Comparison of ENCODE assay signal across 25 mouse cellular contexts in genomic region chr11:118397806-118398530, GRCm38 (mm10). TPM values are rescaled to one million over a fixed set of nuclear protein-coding genes. Genes with fewer than 3 reads are reported as not detected.
DNase-seq lines count a peak whose midpoint lies in the region; ATAC-seq and TF ChIP-seq lines count a peak whose summit lies in the region.
"Had no signal": no experiment of that assay in that cellular context is flagged by ENCODE, and none has a peak within 500 bp of the region (broad histone marks: within the 10 kb centered on the region; RNA-seq: fewer than 3 reads in every experiment).

No protein-coding gene starts in this region.

- no peaks in the 10 kb centered on the region for H3K9me3 ChIP-seq in limb, embryonic 10.5 days (replicated peaks)
- H3K9me3 ChIP-seq: embryonic facial prominence, embryonic 12.5 days; forebrain, embryonic 15.5 days; lung, embryonic 15.5 days; midbrain, embryonic 12.5 days; neural tube, embryonic 12.5 days had no signal

- 94% methylated on average over 26 of the region's 26 CpGs for WGBS in kidney, adult 2 months
- WGBS in thymus, adult 2 months, result 79% methylated on average over 26 of the region's 26 CpGs
- WGBS in limb, embryonic 10.5 days, result 92% methylated on average over 26 of the region's 26 CpGs

- no peak for TF ChIP-seq CTCF in kidney, adult 2 months (conservative IDR thresholded peaks at IDR 0.05; ENCODE audit: insufficient read depth, insufficient read length, low read depth, low read length)
- TF ChIP-seq CTCF in thymus, adult 2 months (IDR thresholded peaks at IDR 0.05; ENCODE audit: borderline replicate concordance, control insufficient read depth, extremely low read depth, insufficient read depth, low read length, poor library complexity), result no peak

- H3K27me3 ChIP-seq in kidney, adult 2 months (replicated peaks; ENCODE audit: control insufficient read depth, insufficient read depth, low read length), result no peaks in the 10 kb centered on the region
- no peaks in the 10 kb centered on the region for H3K27me3 ChIP-seq in thymus, adult 2 months (ENCODE audit: control insufficient read depth, insufficient read depth, low read length)
- no peaks in the 10 kb centered on the region for H3K27me3 ChIP-seq in limb, embryonic 10.5 days (ENCODE audit: low read depth, poor library complexity, severe bottlenecking)
- H3K27me3 ChIP-seq: CH12.LX; embryonic facial prominence, embryonic 12.5 days; forebrain, embryonic 15.5 days; lung, embryonic 15.5 days; midbrain, embryonic 12.5 days; neural tube, embryonic 12.5 days had no signal

- TF ChIP-seq POLR2A in kidney, adult 2 months (IDR thresholded peaks at IDR 0.05; ENCODE audit: low read depth, low read length), result no peak
- TF ChIP-seq POLR2A in thymus, adult 2 months (IDR thresholded peaks at IDR 0.05; ENCODE audit: control insufficient read depth, extremely low read depth, insufficient read depth, low read length, poor library complexity), result no peak

- no peak overlapping the region for H3K27ac ChIP-seq in kidney, adult 2 months (ENCODE audit: insufficient read depth, low read depth, low read length)
- no peak overlapping the region for H3K27ac ChIP-seq in thymus, adult 2 months (ENCODE audit: control insufficient read depth, insufficient read depth, low read length)
- H3K27ac ChIP-seq in limb, embryonic 10.5 days, result peak overlapping the region; percentile 8; the same call in 1 of the 2 replicates
- H3K27ac ChIP-seq: embryonic facial prominence, embryonic 12.5 days; forebrain, embryonic 15.5 days; liver, embryonic 14.5 days; lung, embryonic 15.5 days; macrophage; midbrain, embryonic 12.5 days; neural tube, embryonic 12.5 days had no signal

- H3K4me1 ChIP-seq in kidney, adult 2 months (ENCODE audit: control insufficient read depth, insufficient read depth, low read length), result peaks cover 5% of the 10 kb centered on the region
- H3K4me1 ChIP-seq in thymus, adult 2 months (replicated peaks; ENCODE audit: control insufficient read depth, insufficient read depth, low read length), result peaks cover 41% of the 10 kb centered on the region
- peaks cover 39% of the 10 kb centered on the region for H3K4me1 ChIP-seq in limb, embryonic 10.5 days
- H3K4me1 ChIP-seq: forebrain, embryonic 15.5 days; midbrain, embryonic 12.5 days had no signal

- H3K36me3 ChIP-seq in kidney, adult 2 months (ENCODE audit: control insufficient read depth, insufficient read depth, low read length), result no peaks in the 10 kb centered on the region
- peaks cover 19% of the 10 kb centered on the region for H3K36me3 ChIP-seq in thymus, adult 2 months (ENCODE audit: control insufficient read depth, insufficient read depth, low read length)
- H3K36me3 ChIP-seq in limb, embryonic 10.5 days, result 0 out of 2 replicates have a peak, but pooled peaks cover 5% of the 10 kb centered on the region
- H3K36me3 ChIP-seq: embryonic facial prominence, embryonic 12.5 days; forebrain, embryonic 15.5 days; lung, embryonic 15.5 days; midbrain, embryonic 12.5 days; neural tube, embryonic 12.5 days had no signal

- H3K4me3 ChIP-seq in kidney, adult 2 months (ENCODE audit: insufficient read depth, low read depth, low read length), result no peak overlapping the region
- H3K4me3 ChIP-seq in thymus, adult 2 months (ENCODE audit: control insufficient read depth, insufficient read depth, low read length), result no peak overlapping the region
- H3K4me3 ChIP-seq in limb, embryonic 10.5 days, result no peak overlapping the region
- H3K4me3 ChIP-seq: embryonic facial prominence, embryonic 12.5 days; erythroblast, embryonic 14.5 days; forebrain, embryonic 15.5 days; lung, embryonic 15.5 days; midbrain, embryonic 12.5 days; neural tube, embryonic 12.5 days had no signal

- peak; percentile 1 for DNase-seq in adrenal gland, adult 8-10 months
- no peak for DNase-seq in adrenal gland, postnatal 4 days (ENCODE audit: low spot score in 2 of 2)
- peak; percentile 6 for DNase-seq in kidney, postnatal 10 days
- no peak for DNase-seq in kidney, adult 2 months
- DNase-seq in thymus, postnatal 0 days (ENCODE audit: low spot score), result peak; percentile 12
- DNase-seq in thymus, adult 2 months, result no peak
- DNase-seq in limb, embryonic 10.5 days (ENCODE audit: low spot score), result no peak
- DNase-seq: heart, postnatal 10 days; thymus, postnatal 25 days had no signal

- no peak for ATAC-seq in erythroid progenitor cell, adult 5-6 weeks (replicated peaks; ENCODE audit: low FRiP score, poor library complexity, severe bottlenecking)
- ATAC-seq: forebrain, embryonic 15.5 days; inflammation-experienced regulatory T-cells, adult 6 months had no signal

RNA-seq across cellular contexts. Expression of gene Lgals3bp, which starts 3.9 kb away (rescaled TPM):
- total RNA-seq in adrenal gland, adult 8-10 months (2022), result 100 to 1,000 TPM in 2 of 4 experiments, 10 to 100 TPM in 2; 88.8 to 112 (median 98.8) TPM
- 10 to 100 TPM; 60.6 to 61.6 TPM for total RNA-seq in adrenal gland, postnatal 4 days (2021)
- 360 and 363 TPM in 2 replicates for polyA plus RNA-seq in kidney, adult 2 months (2012; rRNA removed)
- polyA plus RNA-seq in thymus, postnatal 0 days (2015; fragmentation: Nextera tagmentation; extraction: Ambion mirVana), result 100.0 and 116 TPM in 2 replicates
- 450 and 565 TPM in 2 replicates for polyA plus RNA-seq in thymus, adult 2 months (2012; rRNA removed)
- 2.7 and 3.4 TPM in 2 replicates for polyA plus RNA-seq in limb, embryonic 10.5 days (2016; fragmentation: Nextera tagmentation; extraction: Ambion mirVana)
- 31.9 and 57.7 TPM in 2 replicates for total RNA-seq in erythroid progenitor cell, adult 5-6 weeks (2015; ENCODE audit: low replicate concordance)
- 21.6 and 56.7 TPM in 2 replicates for total RNA-seq in erythroid progenitor cell, adult 5-6 weeks (2017; ENCODE audit: low replicate concordance)

RNA-seq across cellular contexts. Expression of gene Cant1, which starts 20.9 kb away (rescaled TPM):
- 10 to 100 TPM; 36.8 to 39.6 (median 37.9) TPM for total RNA-seq in adrenal gland, adult 8-10 months (2022)
- 10 to 100 TPM; 33.7 to 36.5 TPM for total RNA-seq in adrenal gland, postnatal 4 days (2021)
- 42.6 and 53.0 TPM in 2 replicates for polyA plus RNA-seq in kidney, adult 2 months (2012; rRNA removed)
- 24.6 and 26.6 TPM in 2 replicates for polyA plus RNA-seq in thymus, postnatal 0 days (2015; fragmentation: Nextera tagmentation; extraction: Ambion mirVana)
- polyA plus RNA-seq in thymus, adult 2 months (2012; rRNA removed), result 100 and 105 TPM in 2 replicates
- 24.1 and 25.9 TPM in 2 replicates for polyA plus RNA-seq in limb, embryonic 10.5 days (2016; fragmentation: Nextera tagmentation; extraction: Ambion mirVana)
- 5.4 and 8.0 TPM in 2 replicates for total RNA-seq in erythroid progenitor cell, adult 5-6 weeks (2015; ENCODE audit: low replicate concordance)
- total RNA-seq in erythroid progenitor cell, adult 5-6 weeks (2017; ENCODE audit: low replicate concordance), result 6.9 and 11.3 TPM in 2 replicates

RNA-seq across cellular contexts. Expression of gene C1qtnf1, which starts 30.0 kb away (rescaled TPM):
- total RNA-seq in adrenal gland, adult 8-10 months (2022), result 10 to 100 TPM; 20.4 to 26.2 (median 24.3) TPM
- 10 to 100 TPM; 25.0 to 33.4 TPM for total RNA-seq in adrenal gland, postnatal 4 days (2021)
- polyA plus RNA-seq in kidney, adult 2 months (2012; rRNA removed), result 22.8 and 24.2 TPM in 2 replicates
- polyA plus RNA-seq in thymus, postnatal 0 days (2015; fragmentation: Nextera tagmentation; extraction: Ambion mirVana), result 2.4 and 2.8 TPM in 2 replicates
- 8.4 and 10.6 TPM in 2 replicates for polyA plus RNA-seq in thymus, adult 2 months (2012; rRNA removed)
- polyA plus RNA-seq in limb, embryonic 10.5 days (2016; fragmentation: Nextera tagmentation; extraction: Ambion mirVana), result 1.9 and 3.1 TPM in 2 replicates
- total RNA-seq in erythroid progenitor cell, adult 5-6 weeks (2015; ENCODE audit: low replicate concordance), result not detected in 2 replicates
- not detected in 2 replicates for total RNA-seq in erythroid progenitor cell, adult 5-6 weeks (2017; ENCODE audit: low replicate concordance)
- total RNA-seq: monocyte, adult 5-6 weeks had no signal
- polyA plus RNA-seq: erythroblast, embryonic 14.5 days; inflammation-experienced regulatory T-cells, adult 6 months had no signal

RNA-seq across cellular contexts. Expression of gene Timp2, which starts 42.4 kb away (rescaled TPM):
- total RNA-seq in adrenal gland, adult 8-10 months (2022), result 100 to 1,000 TPM in 3 of 4 experiments, 10 to 100 TPM in 1; 95.5 to 261 (median 186) TPM
- total RNA-seq in adrenal gland, postnatal 4 days (2021), result 100 to 1,000 TPM; 107 to 108 TPM
- 78.7 and 83.3 TPM in 2 replicates for polyA plus RNA-seq in kidney, adult 2 months (2012; rRNA removed)
- 45.1 and 45.2 TPM in 2 replicates for polyA plus RNA-seq in thymus, postnatal 0 days (2015; fragmentation: Nextera tagmentation; extraction: Ambion mirVana)
- 72.6 and 78.8 TPM in 2 replicates for polyA plus RNA-seq in thymus, adult 2 months (2012; rRNA removed)
- polyA plus RNA-seq in limb, embryonic 10.5 days (2016; fragmentation: Nextera tagmentation; extraction: Ambion mirVana), result 35.4 and 49.6 TPM in 2 replicates
- 11.3 and 14.1 TPM in 2 replicates for total RNA-seq in erythroid progenitor cell, adult 5-6 weeks (2015; ENCODE audit: low replicate concordance)
- 9.0 and 16.9 TPM in 2 replicates for total RNA-seq in erythroid progenitor cell, adult 5-6 weeks (2017; ENCODE audit: low replicate concordance)
- total RNA-seq: MEL had no signal

RNA-seq across cellular contexts. Expression of gene Cep295nl, which starts 55.7 kb away (rescaled TPM):
- 1 to 10 TPM in 2 of 4 experiments, under 1 TPM in 2; 0.41 to 2.9 (median 1.6) TPM for total RNA-seq in adrenal gland, adult 8-10 months (2022)
- 1 to 10 TPM; 1.4 to 2.1 TPM for total RNA-seq in adrenal gland, postnatal 4 days (2021)
- 0.06 and 0.07 TPM in 2 replicates for polyA plus RNA-seq in kidney, adult 2 months (2012; rRNA removed)
- 0.21 and 0.30 TPM in 2 replicates for polyA plus RNA-seq in thymus, postnatal 0 days (2015; fragmentation: Nextera tagmentation; extraction: Ambion mirVana)
- 0.26 and 0.32 TPM in 2 replicates for polyA plus RNA-seq in thymus, adult 2 months (2012; rRNA removed)
- polyA plus RNA-seq in limb, embryonic 10.5 days (2016; fragmentation: Nextera tagmentation; extraction: Ambion mirVana), result 0.61 and 1.1 TPM in 2 replicates
- total RNA-seq in erythroid progenitor cell, adult 5-6 weeks (2015; ENCODE audit: low replicate concordance), result not detected in 2 replicates
- not detected in 2 replicates for total RNA-seq in erythroid progenitor cell, adult 5-6 weeks (2017; ENCODE audit: low replicate concordance)
- total RNA-seq: CH12.LX, MEL had no signal
- polyA plus RNA-seq: erythroblast, embryonic 14.5 days; forebrain, embryonic 15.5 days; large intestine, adult 2 months; spleen, adult 2 months; stomach, embryonic 14.5 days had no signal

Comparison
In these comparisons a context has a peak if more than half of its experiments do, and no peak if none do; other contexts are left out.
1. DNase-seq: peak in adrenal gland, adult 8-10 months (single experiment), kidney, postnatal 10 days (single experiment) and thymus, postnatal 0 days (single experiment); none in adrenal gland, postnatal 4 days (0 of 2), kidney, adult 2 months (single experiment), thymus, adult 2 months (single experiment) and limb, embryonic 10.5 days (single experiment).
2. RNA of gene Lgals3bp, which starts 3.9 kb away (polyA plus RNA-seq): 450 to 565 TPM in thymus, adult 2 months, 360 to 363 TPM in kidney, adult 2 months and 100.0 to 116 TPM in thymus, postnatal 0 days; 2.7 to 3.4 TPM in limb, embryonic 10.5 days; every median in the first group is over 10 times any median in the second.